In genomic region chr9:5752686-5753301, GRCm38 (mm10) we compare ENCODE assay signal across 16 mouse cellular contexts.
DNase-seq lines count a peak whose midpoint lies in the region; ATAC-seq lines count a peak whose summit lies in the region.
"Had no signal": no experiment of that assay in that cellular context is flagged by ENCODE, and none has a peak within 500 bp of the region (broad histone marks: within the 10 kb centered on the region; RNA-seq: fewer than 3 reads in every experiment).

No protein-coding gene starts in this region.

- H3K9me3 ChIP-seq in hindbrain, embryonic 12.5 days (replicated peaks): no peaks in the 10 kb centered on the region
- H3K9me3 ChIP-seq in midbrain, embryonic 14.5 days (ENCODE audit: control insufficient read depth, low read length): peaks cover 5% of the 10 kb centered on the region; the same call in 1 of the 2 replicates
- H3K9me3 ChIP-seq: intestine, embryonic 15.5 days; limb, embryonic 15.5 days had no signal

- no peaks in the 10 kb centered on the region for H3K27me3 ChIP-seq in hindbrain, embryonic 12.5 days
- H3K27me3 ChIP-seq in midbrain, embryonic 14.5 days (ENCODE audit: control insufficient read depth, insufficient read depth, low read length): no peaks in the 10 kb centered on the region
- H3K27me3 ChIP-seq: intestine, embryonic 15.5 days; limb, embryonic 15.5 days had no signal

- intact Hi-C loops in heart, postnatal 25 days (cut with DNase I): no loop called here
- intact Hi-C loops in left cerebral cortex, postnatal 36 days (cut with DNase I): no loop called here

- no peak overlapping the region for H3K4me3 ChIP-seq in hindbrain, embryonic 12.5 days
- no peak overlapping the region for H3K4me3 ChIP-seq in midbrain, embryonic 14.5 days (replicated peaks; ENCODE audit: low read depth, low read length)
- H3K4me3 ChIP-seq: erythroblast, embryonic 14.5 days; intestine, embryonic 15.5 days; limb, embryonic 15.5 days had no signal

- H3K36me3 ChIP-seq in hindbrain, embryonic 12.5 days: no peaks in the 10 kb centered on the region
- no peaks in the 10 kb centered on the region for H3K36me3 ChIP-seq in midbrain, embryonic 14.5 days (ENCODE audit: control insufficient read depth, insufficient read depth, low read length)
- H3K36me3 ChIP-seq: intestine, embryonic 15.5 days; limb, embryonic 15.5 days had no signal

- no peak overlapping the region for H3K9ac ChIP-seq in hindbrain, embryonic 12.5 days
- no peak overlapping the region for H3K9ac ChIP-seq in midbrain, embryonic 14.5 days (replicated peaks; ENCODE audit: low read length)
- H3K9ac ChIP-seq: intestine, embryonic 15.5 days; limb, embryonic 15.5 days had no signal

- peak overlapping the region; percentile 68 for H3K27ac ChIP-seq in hindbrain, embryonic 12.5 days
- H3K27ac ChIP-seq in midbrain, embryonic 14.5 days (replicated peaks; ENCODE audit: low read depth, low read length): peak overlapping the region; percentile 66
- H3K27ac ChIP-seq: intestine, embryonic 15.5 days; kidney, postnatal 0 days; limb, embryonic 15.5 days had no signal

- no peak overlapping the region for H3K4me2 ChIP-seq in hindbrain, embryonic 12.5 days (replicated peaks)
- H3K4me2 ChIP-seq in midbrain, embryonic 14.5 days (ENCODE audit: low read length): no peak overlapping the region
- H3K4me2 ChIP-seq: intestine, embryonic 15.5 days; limb, embryonic 15.5 days had no signal

- DNase-seq in A20 (ENCODE audit: low read depth, low spot score): peak; percentile 7
- DNase-seq in brain, adult 2 months (ENCODE audit: low read depth, low spot score): peak; percentile 26
- DNase-seq in midbrain, embryonic 14.5 days: peak; percentile 62
- DNase-seq in gastrocnemius, adult 8-10 months (ENCODE audit: low spot score in 2 of 2): no peak
- DNase-seq in heart, postnatal 25 days (ENCODE audit: low spot score): no peak
- DNase-seq in left cerebral cortex, postnatal 36 days (ENCODE audit: low spot score in 2 of 2): no peak
- DNase-seq: adrenal gland, postnatal 14 days; cerebellum, adult 9-11 months; heart, postnatal 10 days; lung, adult 2 months; lung, postnatal 4 days had no signal

- ATAC-seq in hindbrain, embryonic 12.5 days (ENCODE audit: low FRiP score): peak; percentile 94
- peak; percentile 62; the same call in 1 of the 2 replicates for ATAC-seq in midbrain, embryonic 14.5 days (ENCODE audit: low FRiP score, low TSS enrichment)
- ATAC-seq: intestine, embryonic 15.5 days had no signal

- H3K4me1 ChIP-seq in hindbrain, embryonic 12.5 days: peaks cover 3% of the 10 kb centered on the region; the same call in 1 of the 2 replicates
- peaks cover 5% of the 10 kb centered on the region for H3K4me1 ChIP-seq in midbrain, embryonic 14.5 days (ENCODE audit: control insufficient read depth, insufficient read depth, low read length)
- H3K4me1 ChIP-seq: intestine, embryonic 15.5 days; limb, embryonic 15.5 days had no signal

Comparison
In these comparisons a context has a peak if more than half of its experiments do, and no peak if none do; other contexts are left out.
1. DNase-seq: peak in A20 (single experiment), brain, adult 2 months (single experiment) and midbrain, embryonic 14.5 days (single experiment); none in gastrocnemius, adult 8-10 months (0 of 2), heart, postnatal 25 days (single experiment) and left cerebral cortex, postnatal 36 days (0 of 2).